Mouse (Mus musculus) erythroblast, embryonic 14.5 days (primary cell): ENCODE measurements around the gene Iqsec2.

Experiments used
- GATA1 ChIP-seq: IDR thresholded peaks from 2 replicates; pipeline ENCODE4 v1.6.1; 2012; ENCODE audit warnings: low read length, inconsistent platforms, mixed read lengths
- TAL1 ChIP-seq: IDR thresholded peaks from 3 replicates; pipeline ENCODE4 v1.6.1; 2012; ENCODE audit warnings: low read length, inconsistent platforms, mixed read lengths

GRCm38 (mm10) chrX:152097572-152097971, 46.5 kb upstream of the Iqsec2 start:
- no peak for TF ChIP-seq TAL1
- no peak for TF ChIP-seq GATA1
